Mouse (Mus musculus) brain, embryonic 14.5 days (tissue): ENCODE measurements around the gene Kbtbd6.

ENCODE experiments used
- CTCF ChIP-seq: fragments of 200-500 bp; IDR thresholded peaks from 2 replicates; pipeline ENCODE4 v1.5.1; 2012; ENCODE audit warnings: inconsistent platforms, mild to moderate bottlenecking, moderate library complexity, borderline replicate concordance; ENCODE audit not compliant: insufficient read depth, insufficient read length; ENCODE audit errors: extremely low read depth
- POLR2A ChIP-seq: fragments of 200-500 bp; IDR thresholded peaks from 2 replicates; pipeline ENCODE4 v1.6.1; 2012; ENCODE audit warnings: mild to moderate bottlenecking, inconsistent platforms, borderline replicate concordance; ENCODE audit not compliant: poor library complexity, insufficient read depth, insufficient read length, severe bottlenecking; ENCODE audit errors: extremely low read depth

GRCm38 (mm10) chr14:79467621-79468020 is 16.0 kb downstream of the Kbtbd6 start:
- TF ChIP-seq CTCF = peak; percentile 80; the same call in 1 of the 2 replicates
- no peak for TF ChIP-seq POLR2A
